Mouse (Mus musculus) hindbrain, postnatal 0 days (tissue): ENCODE results near the gene Adpgk. TPM values are rescaled to one million over a fixed set of nuclear protein-coding genes. Genes with fewer than 3 reads are reported as not detected.

Source experiments
- ATAC-seq: fragments of 200-750 bp; cut with Nextera tagmentation; 2 replicates; pipeline ENCODE4 v1.8.0; 2017; ENCODE audit warnings: mild to moderate bottlenecking, moderate TSS enrichment, moderate library complexity
- DNase-seq: peaks from one replicate; pipeline ENCODE4 v3.0.0-alpha.2; 2015; ENCODE audit warnings: low spot score
- H3K27ac ChIP-seq: fragments of 300-500 bp; sonication (generic); 2 replicates; pipeline ENCODE4 v1.5.1; 2014; ENCODE audit warnings: mild to moderate bottlenecking
- H3K27me3 ChIP-seq: fragments of 300-500 bp; sonication (generic); 2 replicates; pipeline ENCODE4 v1.6.1; 2014; ENCODE audit warnings: low read length, mixed read lengths; ENCODE audit not compliant: insufficient read depth
- H3K36me3 ChIP-seq: fragments of 300-500 bp; sonication (generic); 2 replicates; pipeline ENCODE4 v1.6.1; 2014; ENCODE audit warnings: low read length, mixed read lengths; ENCODE audit not compliant: insufficient read depth
- H3K4me1 ChIP-seq: fragments of 300-500 bp; sonication (generic); 2 replicates; pipeline ENCODE4 v1.6.1; 2014; ENCODE audit warnings: antibody characterized with exemption, low read length, mixed read lengths; ENCODE audit not compliant: insufficient read depth
- H3K4me2 ChIP-seq: fragments of 300-500 bp; sonication (generic); 2 replicates; pipeline ENCODE4 v1.6.1; 2014; ENCODE audit warnings: low read depth, mild to moderate bottlenecking, low read length, moderate library complexity, mixed read lengths
- H3K4me3 ChIP-seq: fragments of 300-500 bp; sonication (generic); 2 replicates; pipeline ENCODE4 v1.5.1; 2014; ENCODE audit warnings: low read length
- H3K9ac ChIP-seq: fragments of 300-500 bp; sonication (generic); replicated peaks from 2 replicates; pipeline ENCODE4 v1.6.1; 2014; ENCODE audit warnings: mild to moderate bottlenecking, low read length, moderate library complexity, mixed read lengths
- H3K9me3 ChIP-seq: fragments of 300-500 bp; sonication (generic); 2 replicates; pipeline ENCODE4 v1.6.1; 2016; ENCODE audit warnings: low read length, mixed read lengths
- CTCF ChIP-seq: IDR thresholded peaks from 2 replicates; pipeline ENCODE4 v1.5.1; 2016; ENCODE audit warnings: antibody characterized with exemption, control low read depth, low read depth
- WGBS: fragments of 180-500 bp; shearing (Covaris S2); extraction: QIAGEN DNeasy Blood & Tissue Kit; methylation state at CpG from one replicate; pipeline ENCODE4 v1.1.7; 2014; 5-methylcytosine and 5-hydroxymethylcytosine counted together
- polyA plus RNA-seq: library from polyadenylated mRNA; unstranded; fragments of >200 nt; fragmentation: Nextera tagmentation; extraction: Ambion mirVana; gene quantifications from 2 replicates; pipeline ENCODE4 v1.2.1, GENCODE M21; 2015
- total RNA-seq: library from RNA; depleted of rRNA; stranded (reverse); fragments of >200 nt; gene quantifications from 2 replicates; pipeline ENCODE4 v1.2.3, GENCODE M21; 2014; rRNA removed

The Adpgk gene
- total RNA-seq (35.5 and 39.9 TPM in 2 replicates), polyA plus RNA-seq (18.2 and 19.5 TPM in 2 replicates)

DNA sequence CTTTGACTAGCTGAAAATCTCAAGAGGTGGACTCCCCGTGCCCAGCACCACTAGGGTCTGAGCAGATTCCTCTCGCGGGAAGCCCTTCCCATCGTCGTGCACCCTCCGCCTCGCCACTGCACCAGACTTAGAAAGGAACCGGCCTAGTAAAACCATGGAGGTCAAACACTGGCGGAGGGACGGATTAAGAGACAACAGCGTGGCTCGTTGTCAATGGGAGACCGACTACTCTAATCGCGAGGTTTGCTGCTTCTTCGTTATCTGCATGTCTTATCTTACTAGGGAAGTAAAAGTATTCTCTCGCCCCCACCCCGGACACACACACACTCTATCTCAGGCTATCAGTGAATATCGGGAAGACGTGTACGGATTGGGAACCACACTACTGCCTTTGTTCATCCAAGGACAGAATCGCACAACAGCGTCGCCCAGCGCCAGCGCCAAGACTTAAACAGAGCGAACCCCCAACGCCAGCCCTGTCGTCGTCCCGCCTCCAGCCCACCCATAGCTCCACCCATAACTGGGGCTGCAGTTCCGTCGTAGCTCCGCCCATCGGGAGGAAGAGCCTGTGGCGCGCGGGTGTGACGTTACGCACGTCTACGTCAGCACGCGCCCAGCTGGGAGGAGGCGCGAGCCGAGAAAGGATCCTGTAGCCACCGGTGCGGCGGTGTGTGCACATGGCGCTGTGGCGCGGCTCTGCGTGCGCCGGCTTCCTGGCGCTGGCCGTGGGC, at the start of gene Adpgk:
Adpgk (plus strand) TSS at position 602 of the 731 bp plus-strand sequence.
- Histone ChIP-seq H3K27me3 (no peaks in the 10 kb centered on the region), H3K4me1 (no peaks in the 10 kb centered on the region), H3K4me2 (peak within 1 kb of the TSS; percentile 78), H3K36me3 (no peaks in the 10 kb centered on the region), H3K4me3 (peak within 1 kb of the TSS; percentile 88), H3K9ac (peak within 1 kb of the TSS; percentile 84), H3K9me3 (no peaks in the 10 kb centered on the region), H3K27ac (peak within 1 kb of the TSS; percentile 88)
- WGBS = 1% methylated on average over 56 of the region's 58 CpGs
- peak; percentile 80 for TF ChIP-seq CTCF
- peak; percentile 99 for ATAC-seq
- DNase-seq = peak; percentile 100

- WGBS = 59% methylated on average over 6 of the region's 7 CpGs
- Histone ChIP-seq H3K9ac (no peak overlapping the region), H3K27me3 (no peaks in the 10 kb centered on the region), H3K4me3 (no peak overlapping the region), H3K36me3 (no peaks in the 10 kb centered on the region), H3K4me1 (no peaks in the 10 kb centered on the region), H3K4me2 (no peak overlapping the region), H3K27ac (no peak overlapping the region), H3K9me3 (no peaks in the 10 kb centered on the region)
- DNase-seq (no peak), ATAC-seq (no peak)
- no peak for TF ChIP-seq CTCF
These were observed 46.2 kb upstream of the Adpgk start for GRCm38 (mm10) chr9:59245181-59245580.

- no peak overlapping the region for H3K4me2 ChIP-seq
- H3K36me3 ChIP-seq = no peaks in the 10 kb centered on the region
- no peak for DNase-seq
- WGBS = 53% methylated on average over 6 of the region's 6 CpGs
- H3K9ac ChIP-seq = no peak overlapping the region
- no peak overlapping the region for H3K4me3 ChIP-seq
- H3K9me3 ChIP-seq = no peaks in the 10 kb centered on the region
- no peak for TF ChIP-seq CTCF
- H3K27me3 ChIP-seq = no peaks in the 10 kb centered on the region
- no peak overlapping the region for H3K27ac ChIP-seq
- no peaks in the 10 kb centered on the region for H3K4me1 ChIP-seq
- ATAC-seq = no peak
These were observed 44.8 kb upstream of the Adpgk start for GRCm38 (mm10) chr9:59246456-59247029.

- TF ChIP-seq CTCF = no peak
- ATAC-seq = no peak
These were observed 42.0 kb upstream of the Adpgk start for GRCm38 (mm10) chr9:59249359-59249758.

GRCm38 (mm10) chr9:59250272-59250671, 41.1 kb upstream of the Adpgk start:
- no peaks in the 10 kb centered on the region for H3K9me3 ChIP-seq
- H3K9ac ChIP-seq = no peak overlapping the region
- no peak for ATAC-seq
- H3K27me3 ChIP-seq = no peaks in the 10 kb centered on the region
- no peaks in the 10 kb centered on the region for H3K4me1 ChIP-seq
- 63% methylated on average over 3 of the region's 3 CpGs for WGBS
- H3K4me2 ChIP-seq = no peak overlapping the region
- peak; percentile 45 for TF ChIP-seq CTCF
- DNase-seq = no peak
- H3K4me3 ChIP-seq = no peak overlapping the region
- H3K27ac ChIP-seq = no peak overlapping the region
- no peaks in the 10 kb centered on the region for H3K36me3 ChIP-seq

More at GRCm38 (mm10) chr9:59249359-59249758, 42.0 kb upstream of the Adpgk start:
- peak; percentile 46 for DNase-seq
- H3K27me3 ChIP-seq = no peaks in the 10 kb centered on the region
- 80% methylated on average over 3 of the region's 3 CpGs for WGBS
- no peak overlapping the region for H3K27ac ChIP-seq
- no peak overlapping the region for H3K4me3 ChIP-seq
- H3K4me1 ChIP-seq = no peaks in the 10 kb centered on the region
- no peak overlapping the region for H3K9ac ChIP-seq
- H3K36me3 ChIP-seq = no peaks in the 10 kb centered on the region
- H3K4me2 ChIP-seq = no peak overlapping the region
- no peaks in the 10 kb centered on the region for H3K9me3 ChIP-seq

- Histone ChIP-seq H3K9ac (no peak overlapping the region), H3K4me2 (no peak overlapping the region), H3K27ac (no peak overlapping the region), H3K9me3 (no peaks in the 10 kb centered on the region), H3K4me1 (0 out of 2 replicates have a peak, but pooled peaks cover 5% of the 10 kb centered on the region), H3K36me3 (no peaks in the 10 kb centered on the region), H3K27me3 (no peaks in the 10 kb centered on the region), H3K4me3 (no peak overlapping the region)
- DNase-seq = peak; percentile 50
- 64% methylated on average over 5 of the region's 5 CpGs for WGBS
- no peak for ATAC-seq
- no peak for TF ChIP-seq CTCF
These were observed 36.5 kb upstream of the Adpgk start for GRCm38 (mm10) chr9:59254716-59255421.
